Mouse (Mus musculus): ENCODE results near the gene Aox4. TPM values are rescaled to one million over a fixed set of nuclear protein-coding genes. Genes with fewer than 3 reads are reported as not detected.

Aox4 gene
- total RNA-seq, 1 experiment from 2014 or later: 0.27 TPM

DNA sequence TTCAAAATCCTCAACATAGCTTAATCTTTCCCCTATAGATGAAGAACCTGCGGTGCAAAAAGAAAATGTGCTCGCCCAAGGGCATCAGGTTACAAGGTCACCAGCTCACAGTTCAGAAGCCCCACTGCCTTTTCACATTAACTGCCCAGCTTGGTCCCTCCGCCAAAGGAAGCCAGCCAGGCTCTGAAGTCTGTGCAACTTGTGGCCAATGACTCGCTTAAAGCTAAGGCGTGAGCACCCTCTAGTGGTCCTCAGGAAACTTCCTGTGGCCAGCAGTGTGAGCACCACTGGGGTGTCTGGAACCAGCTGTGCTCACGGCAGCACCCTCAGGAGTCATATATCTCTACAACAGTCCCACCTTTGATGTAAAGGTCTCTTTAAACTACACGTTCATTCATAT, 86.1 kb downstream of the Aox4 start:
- ATAC-seq (replicated peaks; ENCODE audit: low read depth, poor library complexity, severe bottlenecking): peak; percentile 97

- ATAC-seq (replicated peaks; ENCODE audit: low read depth, poor library complexity, severe bottlenecking): no peak
These were observed 86.6 kb downstream of the Aox4 start for GRCm38 (mm10) chr1:58296821-58297220.

DNA sequence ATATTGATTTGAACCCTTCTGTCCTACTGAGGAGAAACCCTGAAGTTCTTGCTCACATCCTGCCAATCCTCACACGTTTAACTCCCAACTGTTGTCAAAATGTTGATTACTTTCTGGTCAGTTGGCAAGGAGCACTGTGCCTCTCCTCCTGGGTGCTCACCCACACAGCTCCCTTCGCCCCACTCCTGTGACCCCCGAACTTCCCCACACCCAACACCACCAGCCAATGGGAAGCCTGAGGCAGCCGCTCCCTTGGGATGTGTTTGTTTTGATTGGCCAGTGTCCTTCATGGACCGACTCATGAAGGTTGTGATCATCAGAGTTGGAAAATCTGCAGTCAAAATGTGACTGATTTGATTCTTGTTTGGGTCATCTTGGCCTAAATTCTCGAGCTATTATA, 88.2 kb downstream of the Aox4 start:
- no peak for ATAC-seq (replicated peaks; ENCODE audit: low read depth, poor library complexity, severe bottlenecking)

- no peak for ATAC-seq (replicated peaks; ENCODE audit: low read depth, poor library complexity, severe bottlenecking)
These were observed 90.9 kb downstream of the Aox4 start for GRCm38 (mm10) chr1:58301073-58301472.

GRCm38 (mm10) chr1:58302015-58302414, 91.8 kb downstream of the Aox4 start:
- no peak for ATAC-seq (replicated peaks; ENCODE audit: low read depth, poor library complexity, severe bottlenecking)

- ATAC-seq (replicated peaks; ENCODE audit: low read depth, poor library complexity, severe bottlenecking): no peak
These were observed 92.8 kb downstream of the Aox4 start for GRCm38 (mm10) chr1:58303009-58303408.

GRCm38 (mm10) chr1:58303726-58304125, 93.5 kb downstream of the Aox4 start:
- peak; percentile 96 for ATAC-seq (replicated peaks; ENCODE audit: low read depth, poor library complexity, severe bottlenecking)

- ATAC-seq (replicated peaks; ENCODE audit: low read depth, poor library complexity, severe bottlenecking): peak; percentile 20; the same call in 1 of the 2 replicates
These were observed 94.1 kb downstream of the Aox4 start for GRCm38 (mm10) chr1:58304296-58304695.

DNA sequence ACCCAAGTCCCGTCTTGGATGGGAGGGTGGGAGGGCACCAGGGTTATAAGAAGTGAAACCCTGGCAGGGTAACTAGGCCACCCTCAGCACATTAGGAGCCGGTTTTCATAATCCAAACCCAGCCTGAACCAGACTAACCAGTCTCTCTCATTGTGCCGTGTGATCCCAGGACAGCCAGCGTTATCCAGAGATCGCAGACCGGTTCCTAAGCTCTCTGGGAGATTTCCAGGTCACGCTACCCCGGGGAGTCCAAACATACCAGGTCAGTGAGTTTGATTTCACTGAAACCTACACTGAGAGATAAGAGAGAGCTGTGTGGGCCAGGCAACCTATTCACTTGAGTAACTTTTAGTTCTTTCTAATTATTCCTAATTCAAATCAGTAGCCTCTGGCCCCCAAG, 97.0 kb downstream of the Aox4 start:
- ATAC-seq (replicated peaks; ENCODE audit: low read depth, poor library complexity, severe bottlenecking): no peak

GRCm38 (mm10) chr1:58308594-58308993, 98.4 kb downstream of the Aox4 start:
- ATAC-seq (replicated peaks; ENCODE audit: low read depth, poor library complexity, severe bottlenecking): no peak

DNA sequence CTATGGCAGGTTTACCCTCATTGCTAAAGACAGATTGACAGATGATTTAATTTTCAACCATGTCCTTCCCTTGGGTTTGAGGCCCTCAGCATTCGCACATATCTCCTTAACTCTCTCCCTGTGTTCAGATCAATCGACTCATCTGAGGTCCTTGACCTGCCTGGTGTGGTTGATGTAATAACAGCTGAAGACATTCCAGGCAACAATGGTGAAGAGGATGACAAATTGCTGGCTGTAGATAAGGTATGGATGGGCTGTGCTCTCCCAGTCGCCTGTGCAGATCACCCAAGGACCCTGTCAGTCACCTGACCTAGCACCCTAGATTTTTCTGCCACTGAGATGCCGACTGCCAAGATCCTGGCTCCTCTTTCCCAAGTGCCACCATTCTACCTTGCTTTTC, 99.7 kb downstream of the Aox4 start:
- ATAC-seq (replicated peaks; ENCODE audit: low read depth, poor library complexity, severe bottlenecking): no peak

- ATAC-seq (replicated peaks; ENCODE audit: low read depth, poor library complexity, severe bottlenecking): peak; percentile 88
These were observed 101.1 kb downstream of the Aox4 start for GRCm38 (mm10) chr1:58311221-58311864.

- ATAC-seq (replicated peaks; ENCODE audit: low read depth, poor library complexity, severe bottlenecking): no peak
These were observed 103.0 kb downstream of the Aox4 start for GRCm38 (mm10) chr1:58313173-58313572.

GRCm38 (mm10) chr1:58315532-58315931, 105.3 kb downstream of the Aox4 start:
- no peak for ATAC-seq (replicated peaks; ENCODE audit: low read depth, poor library complexity, severe bottlenecking)

Other genes starting within 250 kb of the Aox4 start
- gene Sgo2a, start 214.4 kb upstream of the Aox4 start, total RNA-seq (2017): 31.2 and 32.4 TPM in 2 replicates
- 16.5 and 29.2 TPM in 2 replicates for gene Kctd18, start 191.4 kb upstream of the Aox4 start, total RNA-seq (2017)
- gene Aox1, start 180.5 kb upstream of the Aox4 start, total RNA-seq (2017): not detected in 2 replicates
- gene Aox3, start 97.3 kb upstream of the Aox4 start, total RNA-seq (2017): not detected in 2 replicates
- 0.09 TPM in 1 of 2 replicates, not detected in the other for gene Aox2, start 67.9 kb downstream of the Aox4 start, total RNA-seq (2017)
- 194 and 196 TPM in 2 replicates for gene Bzw1, start 182.5 kb downstream of the Aox4 start, total RNA-seq (2017)
- 507 and 538 TPM in 2 replicates for gene Clk1, start 213.7 kb downstream of the Aox4 start, total RNA-seq (2017)
- 55.0 and 64.6 TPM in 2 replicates for gene Nif3l1, start 234.8 kb downstream of the Aox4 start, total RNA-seq (2017)
- gene Ppil3, start 235.1 kb downstream of the Aox4 start, total RNA-seq (2017): 71.3 and 86.1 TPM in 2 replicates